Mouse (Mus musculus) embryonic stem cell, embryonic (primary cell): Measurements from ENCODE around the gene Ppef1.

Experiments used
- CTCF ChIA-PET, 4 experiments: fragments of 300-600 bp in 2 of 4; fragments of 350-600 bp in 2 of 4; sonication (Branson Sonifier 250); formaldehyde crosslinking; loops; one replicate each; lab custom pipeline; 2022; ENCODE audit warnings: inconsistent platforms in 2 of 4; lab: Charles Lee
- POLR2A ChIA-PET, 4 experiments: fragments of 300-600 bp in 2 of 4; fragments of 350-600 bp in 2 of 4; sonication (Branson Sonifier 250); formaldehyde crosslinking; loops; one replicate each; lab custom pipeline; 2022; ENCODE audit warnings: antibody characterized with exemption in 4 of 4, inconsistent platforms in 1 of 4; lab: Charles Lee

Ppef1 gene

DNA sequence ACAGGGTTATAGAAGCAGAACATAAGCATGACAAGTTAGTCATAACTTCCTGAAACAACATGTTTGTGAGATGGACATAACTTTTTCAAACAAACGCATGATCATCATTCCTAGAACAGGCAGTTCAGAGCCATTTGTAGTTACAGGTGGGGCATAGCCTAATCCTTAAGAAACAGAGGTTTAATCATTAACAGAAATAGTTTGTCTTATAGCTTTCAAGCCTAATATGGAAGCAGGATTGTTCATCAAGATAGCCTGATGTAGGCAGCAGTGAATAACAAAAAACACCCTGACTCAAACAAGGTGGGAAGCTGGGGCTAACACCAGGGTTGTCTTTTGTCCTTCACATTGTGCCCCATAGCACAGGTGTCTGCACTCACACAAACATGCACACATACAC lies 132.8 kb downstream of the Ppef1 start:
- CTCF ChIA-PET = no interaction called here
- POLR2A ChIA-PET = no interaction called here

DNA sequence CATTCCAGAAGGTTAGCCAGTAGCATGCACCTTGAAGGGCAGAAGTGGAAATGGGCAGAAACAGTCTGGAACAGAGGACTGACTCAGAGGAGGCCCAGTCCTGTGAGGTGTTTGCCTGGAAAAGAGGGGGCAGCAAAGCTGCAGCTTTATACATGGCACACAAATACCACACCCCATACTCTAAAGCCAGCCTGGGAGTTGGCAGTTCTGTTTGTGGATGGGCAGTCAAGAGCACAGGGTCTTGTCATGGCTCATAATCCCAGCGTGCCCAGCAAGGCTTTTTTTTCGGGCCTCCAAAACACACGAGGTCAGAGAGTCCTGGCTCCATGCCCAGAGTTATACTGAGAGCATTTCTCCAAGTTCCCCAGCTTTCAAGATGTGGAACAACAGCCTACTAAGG lies 134.5 kb downstream of the Ppef1 start:
- CTCF ChIA-PET = no interaction called here
- POLR2A ChIA-PET = no interaction called here

DNA sequence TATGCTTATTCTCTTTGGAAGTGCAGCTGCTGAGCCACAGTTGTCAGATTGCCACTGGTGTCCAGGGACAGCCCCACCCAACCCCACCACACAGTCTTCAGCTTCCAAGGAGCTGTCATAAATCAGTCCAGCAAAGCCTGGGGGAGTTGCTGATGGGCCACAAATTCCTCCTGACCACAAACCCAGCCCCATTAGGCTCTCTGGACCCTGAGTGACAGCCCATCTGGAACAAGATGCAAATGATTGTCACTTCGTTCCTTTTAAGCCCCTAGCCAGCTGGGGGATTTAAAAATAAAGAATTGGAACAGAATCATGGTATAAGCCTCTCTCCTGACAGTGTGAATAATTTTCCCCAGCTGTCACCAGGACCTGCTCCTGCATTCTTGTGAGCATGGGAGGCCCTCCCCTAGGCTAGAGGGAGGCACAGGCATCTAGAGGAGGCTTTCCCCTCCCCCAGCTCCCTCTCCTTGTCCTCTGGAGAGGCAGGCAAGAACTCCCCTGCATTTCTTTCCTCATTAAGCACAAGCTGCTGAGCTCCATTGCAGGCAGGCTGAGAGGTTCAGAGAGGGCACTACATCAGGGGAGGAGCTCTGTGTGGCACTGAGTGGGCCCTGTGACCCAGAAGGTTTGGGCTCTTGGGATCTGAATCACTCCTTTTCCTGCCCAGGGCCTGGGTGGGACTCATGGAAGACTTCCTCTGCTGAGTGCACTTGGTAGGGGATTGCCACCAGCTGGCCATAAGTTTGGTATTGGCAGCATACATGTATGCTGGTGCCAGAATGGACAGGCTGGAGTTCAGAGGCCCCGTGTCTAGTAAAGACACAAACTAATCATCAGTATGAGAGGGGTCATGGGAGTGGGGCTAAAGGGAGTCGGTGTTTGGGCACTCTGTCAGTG lies 136.8 kb downstream of the Ppef1 start:
- POLR2A ChIA-PET = interaction anchor here in 2 of 4 experiments (1.1 kb wide), 2 partner anchors 8 to 13 kb away, joined by 3 read pairs; no protein-coding TSS in a partner anchor

DNA sequence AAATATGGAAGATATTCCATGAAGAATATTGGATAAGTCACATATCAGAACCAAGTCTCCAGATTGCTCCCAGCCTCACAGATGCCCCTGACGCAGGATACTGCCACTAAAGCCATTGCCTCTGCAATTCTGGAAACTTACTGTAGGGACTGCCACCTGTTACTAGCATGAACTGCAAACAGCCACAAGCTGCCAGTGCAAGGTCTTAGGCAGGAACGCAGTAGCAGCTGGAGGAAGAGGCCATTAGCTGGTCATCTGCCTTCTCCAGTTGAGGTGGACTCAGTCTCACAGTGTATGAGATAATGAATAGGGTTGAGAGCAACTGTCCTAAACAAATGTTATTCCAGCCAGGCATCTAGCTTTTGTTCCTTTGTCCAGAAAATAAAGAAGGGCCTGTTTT lies 137.5 kb downstream of the Ppef1 start:
- ChIA-PET POLR2A (no interaction called here), CTCF (interaction anchor here in 2 of 4 experiments (0.6 to 1.1 kb wide), 2 partner anchors 12 to 125 kb away, joined by 3 to 4 read pairs; no protein-coding TSS in a partner anchor)

More for the DNA sequence above, 136.8 kb downstream of the Ppef1 start:
- CTCF ChIA-PET = interaction anchor here in 3 of 4 experiments (0.6 to 1.1 kb wide), 3 partner anchors 10 to 126 kb away, joined by 3 to 10 read pairs (median 4); no protein-coding TSS in a partner anchor

DNA sequence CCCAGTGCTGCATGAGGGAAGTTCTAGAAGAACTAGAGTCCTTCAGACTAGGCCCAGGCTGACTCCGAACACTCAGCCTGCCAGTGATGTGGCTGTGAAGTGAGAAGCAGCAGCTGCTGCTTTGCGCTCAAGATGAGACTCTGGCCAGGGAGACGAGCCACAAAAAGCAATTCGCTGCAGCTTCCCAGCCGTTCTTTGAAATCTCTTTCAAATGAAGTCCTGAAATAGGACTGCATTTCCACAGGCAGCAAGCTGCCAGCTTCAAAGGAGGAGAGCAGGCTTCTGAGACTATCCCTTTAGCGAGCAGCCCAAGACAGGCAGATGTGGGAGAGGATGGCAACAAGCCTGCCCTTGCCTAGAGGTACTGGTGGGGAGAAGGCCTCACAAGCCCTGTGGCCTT lies 142.6 kb downstream of the Ppef1 start:
- POLR2A ChIA-PET = no interaction called here

DNA sequence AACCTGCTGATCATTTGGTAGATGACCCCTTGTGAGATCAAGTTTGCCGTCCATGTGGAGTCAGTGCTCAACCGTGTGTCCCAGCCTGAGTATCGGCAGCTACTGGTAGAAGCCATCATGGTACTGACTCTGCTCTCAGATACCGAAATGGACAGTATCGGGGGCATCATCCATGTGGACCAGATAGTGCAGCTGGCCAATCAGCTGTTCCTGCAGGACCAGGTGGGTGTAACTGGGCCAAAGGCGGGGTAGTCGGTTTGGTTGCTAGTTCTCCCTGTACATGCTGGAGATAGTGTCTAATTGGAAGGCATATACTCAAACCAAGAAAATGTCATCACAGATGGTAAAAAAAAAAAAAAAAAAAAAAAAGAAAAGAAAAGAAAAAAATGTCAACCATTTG lies 145.4 kb downstream of the Ppef1 start:
- CTCF ChIA-PET = no interaction called here

More for the DNA sequence above, 142.6 kb downstream of the Ppef1 start:
- CTCF ChIA-PET = interaction anchor here in 1 of 4 experiments (0.6 kb wide), 1 partner anchor 38 kb away, joined by 3 read pairs; no protein-coding TSS in a partner anchor

DNA sequence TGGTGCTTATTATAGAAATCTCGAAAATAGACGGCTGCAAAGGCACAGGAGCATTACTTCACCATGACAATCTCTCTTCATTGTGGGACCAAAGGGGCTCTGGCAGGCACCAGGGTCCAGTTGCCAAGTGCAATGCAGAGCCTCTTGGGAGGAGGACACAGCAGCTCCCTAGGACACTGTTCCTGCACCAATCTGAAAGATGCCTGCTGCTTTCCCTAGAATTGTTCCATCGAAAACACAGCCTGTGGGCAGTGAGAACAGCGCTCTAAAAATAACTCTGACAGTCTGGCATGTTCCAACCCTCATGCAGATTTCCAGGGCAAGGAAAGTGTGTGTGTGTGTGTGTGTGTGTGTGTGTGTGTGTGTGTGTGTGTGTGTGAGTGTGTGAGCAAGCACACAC lies 147.0 kb downstream of the Ppef1 start:
- POLR2A ChIA-PET = interaction anchor here in 1 of 4 experiments (0.7 kb wide), 1 partner anchor 67 kb away, joined by 4 read pairs; no protein-coding TSS in a partner anchor
- CTCF ChIA-PET = interaction anchor here in 1 of 4 experiments (0.7 kb wide), 1 partner anchor 10 kb away, joined by 10 read pairs; no protein-coding TSS in a partner anchor

More for the DNA sequence above, 145.4 kb downstream of the Ppef1 start:
- POLR2A ChIA-PET = interaction anchor here in 1 of 4 experiments (0.9 kb wide), 1 partner anchor 9 kb away, joined by 3 read pairs; no protein-coding TSS in a partner anchor

DNA sequence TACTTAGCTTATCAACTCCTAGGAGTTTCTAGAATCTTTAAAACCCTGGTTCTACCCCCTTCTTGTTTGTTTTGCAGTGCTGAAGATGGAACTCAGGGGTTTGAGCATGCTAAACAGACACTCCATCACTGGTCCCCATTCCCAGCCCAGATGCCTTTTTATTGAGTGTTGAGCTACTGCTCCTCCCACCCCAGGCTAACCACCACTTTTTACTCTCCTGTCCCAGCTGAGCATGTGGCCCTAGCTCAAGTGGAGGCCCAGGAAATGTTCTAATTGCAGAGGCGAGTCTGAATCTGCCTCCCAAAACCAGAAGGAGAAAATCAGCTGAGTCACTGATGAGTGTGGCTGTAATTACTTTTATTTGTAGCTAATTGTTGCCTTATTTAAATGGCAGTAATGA lies 150.5 kb downstream of the Ppef1 start:
- ChIA-PET POLR2A (interaction anchor here in 1 of 4 experiments (1.6 kb wide), 1 partner anchor 14 kb away, joined by 3 read pairs; no protein-coding TSS in a partner anchor), CTCF (no interaction called here)

DNA sequence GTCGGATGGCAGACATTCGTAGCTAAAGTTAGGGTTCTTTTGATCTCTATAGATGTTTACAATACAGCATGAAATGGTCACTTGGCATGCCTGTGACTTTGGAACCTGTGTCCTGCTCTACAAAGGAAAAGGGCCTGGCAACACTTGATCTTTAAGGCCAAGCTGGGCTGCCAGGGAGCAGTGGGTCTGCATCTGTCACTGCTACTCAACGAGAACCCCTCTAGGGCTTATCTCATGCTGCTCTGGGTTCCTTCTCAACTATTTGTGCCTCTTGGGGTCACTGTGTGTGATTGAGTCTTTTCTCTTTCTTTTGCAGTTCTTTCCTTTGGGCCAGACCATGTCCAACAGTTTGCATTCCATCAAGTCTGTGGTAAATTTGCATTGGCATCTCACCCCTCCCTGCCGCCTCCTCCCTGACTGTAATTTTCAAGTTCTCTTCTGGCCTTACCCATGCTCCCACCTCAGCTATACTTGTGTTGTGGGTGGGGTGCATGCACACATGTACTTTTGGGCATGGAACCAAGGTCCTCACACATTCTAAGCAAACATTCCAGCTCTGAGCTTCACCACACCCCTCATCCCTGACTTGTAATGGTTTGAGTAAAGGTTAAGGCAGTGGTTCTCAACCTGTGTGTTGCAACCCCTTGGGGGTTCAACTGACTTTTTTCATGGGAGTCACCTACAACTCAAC lies 151.3 kb downstream of the Ppef1 start:
- ChIA-PET POLR2A (no interaction called here), CTCF (no interaction called here)

DNA sequence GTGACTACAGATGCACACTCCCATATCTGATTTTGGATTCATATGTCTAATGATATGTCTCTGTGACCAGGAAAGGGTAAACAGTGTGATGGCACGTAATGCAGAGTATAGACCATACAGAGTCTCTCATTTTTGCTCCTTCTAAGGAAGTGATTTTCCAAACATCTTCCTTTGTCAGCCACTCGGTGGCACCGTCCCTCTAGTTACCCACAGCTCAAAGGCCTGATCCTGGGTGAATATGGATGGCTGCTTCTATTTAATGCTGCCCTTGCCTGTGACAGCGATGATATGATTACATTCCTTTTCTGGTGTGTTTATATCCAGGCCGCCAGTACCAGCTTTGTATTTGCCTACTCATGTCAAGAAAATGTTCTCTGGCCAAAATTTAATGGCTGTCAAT lies 152.0 kb downstream of the Ppef1 start:
- ChIA-PET CTCF (no interaction called here), POLR2A (no interaction called here)
